Mouse (Mus musculus): ENCODE measurements around the gene Oog3.

The Oog3 gene

DNA sequence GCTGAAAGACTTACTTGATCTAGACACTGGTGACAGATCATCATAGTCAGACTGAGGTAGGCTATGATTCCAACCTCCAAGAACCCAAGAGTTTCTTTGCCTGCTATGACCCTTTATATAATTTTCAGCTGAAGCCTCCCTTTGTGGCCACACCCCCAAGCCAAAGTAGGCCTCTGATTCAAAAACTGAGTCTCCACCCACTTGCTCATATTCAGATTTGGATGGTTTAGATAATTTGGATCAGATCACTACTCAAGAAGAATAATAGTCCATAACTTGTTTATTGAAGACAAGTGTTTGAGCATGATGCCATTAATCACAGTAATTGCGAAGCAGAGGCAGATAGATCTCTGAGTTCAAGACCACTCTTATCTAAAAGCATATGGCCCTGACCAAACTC, at the start of gene Oog3:
TSS of gene Oog3 (minus strand) at position 101 of the 400 bp plus-strand sequence.
- no peak for DNase-seq

DNA sequence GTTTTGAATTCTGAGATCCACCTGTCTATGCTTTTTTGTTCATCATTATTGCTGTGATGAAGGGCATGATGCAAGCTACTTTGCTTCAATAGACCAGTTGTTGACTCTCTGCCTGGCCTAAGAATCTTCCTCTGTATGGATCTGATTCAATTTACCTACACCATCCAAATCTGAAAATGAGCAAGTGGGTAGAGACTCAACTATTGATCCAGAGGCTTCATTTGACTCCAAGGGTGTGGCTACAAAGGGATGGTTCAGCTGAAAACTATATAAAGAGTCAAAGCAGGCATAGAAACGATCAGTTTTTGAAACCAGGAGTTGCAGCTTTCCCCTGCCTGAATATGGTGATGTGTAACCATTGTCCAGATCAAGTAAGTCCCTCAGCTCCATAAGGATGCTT, 28.0 kb upstream of the Oog3 start, which contains the start of gene Oog2:
TSS of gene Oog2 (plus strand) at position 301 of the 400 bp plus-strand sequence.
- no peak for DNase-seq

All from heart, adult 11 months (tissue).